Mouse (Mus musculus): Measurements from ENCODE around the gene Trp53.
"Not testable (repeated sequence)": the region's sequence is repeated elsewhere in the genome, so short reads cannot be mapped to it uniquely, and the experiment has no call there.

The Trp53 gene

GRCm38 (mm10) chr11:69600098-69600497, 19.9 kb downstream of the Trp53 start:
- DNase-seq (ENCODE audit: low read depth, low spot score) = no peak
- Histone ChIP-seq H3K36me3 (ENCODE audit: control insufficient read depth, insufficient read depth, low read length, poor library complexity, severe bottlenecking) (no peaks in the 10 kb centered on the region), H3K27me3 (ENCODE audit: control insufficient read depth, insufficient read depth, low read length, poor library complexity, severe bottlenecking) (no peaks in the 10 kb centered on the region; the same call in 1 of the 2 replicates)

DNA sequence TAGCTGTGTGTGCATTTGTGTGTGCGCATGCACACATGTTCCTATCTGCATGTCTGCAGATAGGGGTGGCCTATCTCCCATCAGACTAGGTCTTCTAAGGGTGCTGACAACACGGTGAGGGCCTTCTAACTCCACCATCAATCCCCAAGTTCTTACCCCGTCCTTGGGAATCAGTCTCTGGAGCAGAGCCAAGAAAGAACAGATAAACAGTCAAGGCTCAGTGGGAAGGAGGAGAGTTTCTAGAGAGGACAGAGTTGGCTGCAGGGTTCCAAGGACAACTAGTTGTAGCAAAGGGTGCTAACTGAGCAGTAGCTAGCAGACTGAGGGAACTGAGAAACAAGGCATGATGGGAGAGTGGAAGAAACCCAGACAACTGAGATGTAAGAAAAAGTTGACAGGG, 21.6 kb downstream of the Trp53 start:
- Histone ChIP-seq H3K36me3 (ENCODE audit: control insufficient read depth, insufficient read depth, low read length, poor library complexity, severe bottlenecking) (no peaks in the 10 kb centered on the region), H3K27me3 (ENCODE audit: control insufficient read depth, insufficient read depth, low read length, poor library complexity, severe bottlenecking) (no peaks in the 10 kb centered on the region; the same call in 1 of the 2 replicates)
- DNase-seq (ENCODE audit: low read depth, low spot score) = no peak

DNA sequence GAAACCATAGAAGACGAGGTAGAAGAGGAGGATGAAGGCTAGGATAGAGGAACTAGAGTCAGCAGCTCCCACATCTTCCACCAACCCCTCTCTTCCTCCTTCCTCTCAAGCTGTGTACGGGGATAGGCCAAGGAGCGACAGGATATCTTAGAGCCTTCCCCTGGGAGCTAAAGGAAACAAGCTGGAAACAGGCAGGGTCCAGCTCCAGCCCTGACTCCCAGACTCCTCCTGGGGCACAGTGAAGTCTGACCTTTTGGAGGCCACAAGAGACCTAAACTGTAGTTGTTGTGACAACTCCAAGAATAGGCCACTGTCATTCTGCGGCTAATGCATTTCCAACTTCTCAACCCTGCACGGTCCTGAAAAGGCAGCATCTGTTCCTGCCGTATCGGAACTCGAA, 23.4 kb downstream of the Trp53 start:
- H3K36me3 ChIP-seq (ENCODE audit: control insufficient read depth, insufficient read depth, low read length, poor library complexity, severe bottlenecking) = no peaks in the 10 kb centered on the region
- no peak for DNase-seq (ENCODE audit: low read depth, low spot score)

DNA sequence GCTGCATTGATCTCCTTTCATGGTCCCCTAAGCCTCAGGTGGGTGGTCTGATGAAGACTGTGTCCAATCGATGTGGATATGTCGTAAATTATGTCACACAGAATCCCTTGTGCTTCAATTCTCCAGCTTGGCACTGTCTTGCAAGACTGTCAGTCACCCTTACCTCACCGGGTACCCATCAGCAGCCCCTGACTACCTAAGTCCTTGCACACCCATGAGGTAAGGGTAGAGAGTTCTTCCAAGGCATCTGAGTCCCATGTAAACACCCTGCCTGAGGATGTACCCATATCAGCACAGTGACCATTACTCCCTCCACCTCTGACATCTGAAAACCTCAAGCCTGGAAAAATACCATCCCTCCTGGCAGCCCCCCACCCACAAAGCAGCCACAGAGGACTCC, 24.2 kb downstream of the Trp53 start:
- no peak for DNase-seq (ENCODE audit: low read depth, low spot score)
- Histone ChIP-seq H3K27me3 (ENCODE audit: control insufficient read depth, insufficient read depth, low read length, poor library complexity, severe bottlenecking) (no peaks in the 10 kb centered on the region; the same call in 1 of the 2 replicates), H3K36me3 (ENCODE audit: control insufficient read depth, insufficient read depth, low read length, poor library complexity, severe bottlenecking) (no peaks in the 10 kb centered on the region)

More for the DNA sequence above, 23.4 kb downstream of the Trp53 start:
- no peaks in the 10 kb centered on the region; the same call in 1 of the 2 replicates for H3K27me3 ChIP-seq (ENCODE audit: control insufficient read depth, insufficient read depth, low read length, poor library complexity, severe bottlenecking)

GRCm38 (mm10) chr11:69604795-69605664, 24.9 kb downstream of the Trp53 start:
- no peak for DNase-seq (ENCODE audit: low read depth, low spot score)
- H3K27me3 ChIP-seq (ENCODE audit: control insufficient read depth, insufficient read depth, low read length, poor library complexity, severe bottlenecking) = no peaks in the 10 kb centered on the region; the same call in 1 of the 2 replicates
- no peaks in the 10 kb centered on the region for H3K36me3 ChIP-seq (ENCODE audit: control insufficient read depth, insufficient read depth, low read length, poor library complexity, severe bottlenecking)

- DNase-seq (ENCODE audit: low read depth, low spot score) = peak; percentile 71
- Histone ChIP-seq H3K27me3 (ENCODE audit: control insufficient read depth, insufficient read depth, low read length, poor library complexity, severe bottlenecking) (no peaks in the 10 kb centered on the region; the same call in 1 of the 2 replicates), H3K36me3 (ENCODE audit: control insufficient read depth, insufficient read depth, low read length, poor library complexity, severe bottlenecking) (no peaks in the 10 kb centered on the region)
These were observed 25.7 kb downstream of the Trp53 start, which contains the start of gene Atp1b2 for GRCm38 (mm10) chr11:69605726-69606490. TSS of gene Atp1b2 (minus strand) at chr11:69605942.

- Histone ChIP-seq H3K27me3 (ENCODE audit: control insufficient read depth, insufficient read depth, low read length, poor library complexity, severe bottlenecking) (peaks cover 1% of the 10 kb centered on the region), H3K36me3 (ENCODE audit: control insufficient read depth, insufficient read depth, low read length, poor library complexity, severe bottlenecking) (no peaks in the 10 kb centered on the region)
- no peak for DNase-seq (ENCODE audit: low read depth, low spot score)
These were observed 26.3 kb downstream of the Trp53 start for GRCm38 (mm10) chr11:69606491-69606795.

DNA sequence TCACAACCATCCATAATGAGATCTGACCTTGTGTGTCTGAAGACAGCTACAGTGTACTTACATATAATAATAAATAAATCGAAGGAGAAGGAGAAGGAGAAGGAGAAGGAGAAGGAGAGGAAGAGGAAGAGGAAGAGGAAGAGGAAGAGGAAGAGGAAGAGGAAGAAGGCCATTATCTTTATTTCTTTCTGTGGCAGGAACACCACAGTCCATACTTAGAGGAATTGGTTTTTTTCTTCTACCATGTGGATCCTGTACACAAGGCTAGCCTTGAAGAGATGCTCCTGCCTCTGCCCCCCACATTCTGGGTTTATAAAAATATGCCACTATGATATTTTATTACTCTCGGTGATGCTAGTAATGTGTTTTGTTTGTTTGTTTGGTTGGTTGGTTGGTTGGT, 26.7 kb downstream of the Trp53 start:
- H3K36me3 ChIP-seq (ENCODE audit: control insufficient read depth, insufficient read depth, low read length, poor library complexity, severe bottlenecking) = no peaks in the 10 kb centered on the region
- peaks cover 3% of the 10 kb centered on the region for H3K27me3 ChIP-seq (ENCODE audit: control insufficient read depth, insufficient read depth, low read length, poor library complexity, severe bottlenecking)
- DNase-seq (ENCODE audit: low read depth, low spot score) = no peak

DNA sequence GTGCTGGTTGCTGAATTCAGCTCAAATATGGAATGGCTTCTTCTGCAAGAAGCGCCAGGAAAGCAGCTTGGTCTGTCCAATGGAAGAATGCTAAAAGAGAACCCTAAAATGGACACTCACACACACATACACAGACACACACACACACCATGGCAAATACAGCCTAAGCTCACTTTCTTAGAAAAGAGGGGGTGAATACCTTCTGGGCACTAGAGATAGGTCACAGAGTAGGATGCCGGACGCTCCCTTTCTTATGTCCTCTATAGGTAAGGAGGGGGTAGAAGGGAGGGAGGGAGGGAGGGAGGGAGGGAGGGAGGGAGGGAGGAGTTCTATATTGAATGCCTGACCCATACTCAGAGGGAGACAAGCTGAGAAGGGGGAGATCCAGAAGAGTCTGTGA, 28.4 kb downstream of the Trp53 start:
- DNase-seq (ENCODE audit: low read depth, low spot score) = no peak
- H3K27me3 ChIP-seq (ENCODE audit: control insufficient read depth, insufficient read depth, low read length, poor library complexity, severe bottlenecking) = peaks cover 3% of the 10 kb centered on the region
- H3K36me3 ChIP-seq (ENCODE audit: control insufficient read depth, insufficient read depth, low read length, poor library complexity, severe bottlenecking) = no peaks in the 10 kb centered on the region

- no peak for DNase-seq (ENCODE audit: low read depth, low spot score)
- Histone ChIP-seq H3K27me3 (ENCODE audit: control insufficient read depth, insufficient read depth, low read length, poor library complexity, severe bottlenecking) (peaks cover 3% of the 10 kb centered on the region), H3K36me3 (ENCODE audit: control insufficient read depth, insufficient read depth, low read length, poor library complexity, severe bottlenecking) (no peaks in the 10 kb centered on the region)
These were observed 29.3 kb downstream of the Trp53 start for GRCm38 (mm10) chr11:69609416-69609815.

DNA sequence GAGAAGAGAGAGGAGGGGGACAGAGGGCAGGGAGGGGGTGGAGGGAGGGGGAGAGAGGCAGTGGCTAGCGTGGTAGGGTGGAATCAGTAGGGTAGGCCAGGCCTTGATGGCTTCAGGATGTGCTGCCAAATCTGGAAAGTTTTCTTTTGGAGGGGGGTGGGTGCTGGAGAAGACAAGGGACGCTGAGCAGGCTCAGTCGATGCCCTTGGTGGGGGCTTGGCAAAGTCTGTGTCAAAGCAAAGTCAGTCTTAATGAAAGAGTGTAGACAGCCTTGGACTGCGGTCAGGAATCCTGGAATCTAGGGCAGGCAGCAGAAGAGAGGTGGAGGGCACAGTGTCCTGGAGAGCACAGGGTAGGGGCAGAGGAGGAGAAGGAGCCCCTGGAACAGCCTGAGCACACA, 30.7 kb downstream of the Trp53 start:
- H3K27me3 ChIP-seq (ENCODE audit: control insufficient read depth, insufficient read depth, low read length, poor library complexity, severe bottlenecking) = peaks cover 3% of the 10 kb centered on the region; the same call in 1 of the 2 replicates
- no peaks in the 10 kb centered on the region for H3K36me3 ChIP-seq (ENCODE audit: control insufficient read depth, insufficient read depth, low read length, poor library complexity, severe bottlenecking)
- no peak for DNase-seq (ENCODE audit: low read depth, low spot score)

DNA sequence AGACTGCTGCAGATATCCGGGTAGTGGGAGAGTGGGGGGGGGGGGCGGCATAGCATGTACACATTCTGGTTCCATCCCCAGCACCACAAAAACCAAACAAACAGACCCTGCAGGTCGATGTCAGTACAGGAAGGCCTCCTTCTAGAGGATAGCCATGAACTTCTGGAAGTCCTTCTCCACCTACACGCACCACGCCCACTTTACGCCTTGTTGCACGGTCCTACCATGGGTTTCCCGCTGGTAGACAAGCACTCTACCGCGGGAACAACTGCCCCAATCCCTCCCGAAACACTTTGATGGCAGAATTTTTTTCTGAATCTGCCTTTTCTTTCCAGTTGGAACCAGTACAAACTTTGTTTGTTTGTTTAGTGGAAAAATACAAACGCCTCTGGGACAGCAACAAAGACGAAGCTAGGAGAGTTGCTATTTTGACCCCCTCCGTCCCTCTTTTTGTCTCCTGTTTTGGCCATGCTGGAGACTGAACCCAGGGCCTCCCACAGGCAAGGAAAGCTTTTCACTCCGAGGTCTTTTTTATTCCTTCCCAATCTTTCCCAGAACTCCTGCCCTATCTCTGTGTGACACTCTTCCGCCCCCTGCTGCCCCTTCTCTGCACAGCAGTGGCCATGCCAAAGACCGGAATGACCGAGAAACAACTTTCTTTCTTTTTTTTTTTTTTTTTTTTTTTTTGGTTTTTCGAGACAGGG, 33.5 kb downstream of the Trp53 start:
- DNase-seq (ENCODE audit: low read depth, low spot score) = peak; percentile 56
- Histone ChIP-seq H3K27me3 (ENCODE audit: control insufficient read depth, insufficient read depth, low read length, poor library complexity, severe bottlenecking) (peaks cover 3% of the 10 kb centered on the region; the same call in 1 of the 2 replicates), H3K36me3 (ENCODE audit: control insufficient read depth, insufficient read depth, low read length, poor library complexity, severe bottlenecking) (no peaks in the 10 kb centered on the region)

GRCm38 (mm10) chr11:69614257-69614588, 34.1 kb downstream of the Trp53 start:
- H3K27me3 ChIP-seq (ENCODE audit: control insufficient read depth, insufficient read depth, low read length, poor library complexity, severe bottlenecking); DNase-seq (ENCODE audit: low read depth, low spot score): not testable (repeated sequence)

DNA sequence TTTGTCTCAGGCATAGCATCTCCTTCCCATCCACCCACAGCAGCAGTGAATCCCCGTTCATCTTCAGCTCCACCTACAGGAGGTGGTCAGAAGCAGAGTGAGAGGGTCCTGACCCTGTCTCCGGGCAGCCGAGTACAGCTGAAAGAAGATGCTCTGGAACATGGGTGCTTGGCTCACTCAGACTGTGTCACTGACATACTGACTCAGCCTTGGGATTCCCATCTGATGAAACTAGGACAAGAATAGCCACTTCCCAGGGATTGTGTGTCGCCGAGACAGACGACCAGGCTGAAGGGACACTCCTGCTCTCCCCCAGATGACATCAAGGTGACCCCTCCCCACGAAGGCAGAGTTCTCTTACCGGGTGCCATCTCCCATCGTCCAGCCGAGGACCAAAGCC, 36.6 kb downstream of the Trp53 start:
- Histone ChIP-seq H3K36me3 (ENCODE audit: control insufficient read depth, insufficient read depth, low read length, poor library complexity, severe bottlenecking) (no peaks in the 10 kb centered on the region), H3K27me3 (ENCODE audit: control insufficient read depth, insufficient read depth, low read length, poor library complexity, severe bottlenecking) (0 out of 2 replicates have a peak, but pooled peaks cover under 1% of the 10 kb centered on the region)
- DNase-seq (ENCODE audit: low read depth, low spot score) = no peak

More at GRCm38 (mm10) chr11:69614257-69614588, 34.1 kb downstream of the Trp53 start:
- H3K36me3 ChIP-seq (ENCODE audit: control insufficient read depth, insufficient read depth, low read length, poor library complexity, severe bottlenecking) = not testable (repeated sequence)

- DNase-seq (ENCODE audit: low read depth, low spot score) = no peak
- H3K27me3 ChIP-seq (ENCODE audit: control insufficient read depth, insufficient read depth, low read length, poor library complexity, severe bottlenecking) = no peaks in the 10 kb centered on the region
- no peaks in the 10 kb centered on the region for H3K36me3 ChIP-seq (ENCODE audit: control insufficient read depth, insufficient read depth, low read length, poor library complexity, severe bottlenecking)
These were observed 37.6 kb downstream of the Trp53 start, which contains the start of gene Shbg for GRCm38 (mm10) chr11:69617805-69618204. TSS of gene Shbg (minus strand) at chr11:69617905.

Measured in splenic B cell, adult 2 months (primary cell).